Mouse (Mus musculus): ENCODE results near the gene Tas1r3. TPM values are rescaled to one million over a fixed set of nuclear protein-coding genes. Genes with fewer than 3 reads are reported as not detected.

Gene Tas1r3
- polyA plus RNA-seq, 1 experiment from 2014 or later, result 0.19 TPM

DNA sequence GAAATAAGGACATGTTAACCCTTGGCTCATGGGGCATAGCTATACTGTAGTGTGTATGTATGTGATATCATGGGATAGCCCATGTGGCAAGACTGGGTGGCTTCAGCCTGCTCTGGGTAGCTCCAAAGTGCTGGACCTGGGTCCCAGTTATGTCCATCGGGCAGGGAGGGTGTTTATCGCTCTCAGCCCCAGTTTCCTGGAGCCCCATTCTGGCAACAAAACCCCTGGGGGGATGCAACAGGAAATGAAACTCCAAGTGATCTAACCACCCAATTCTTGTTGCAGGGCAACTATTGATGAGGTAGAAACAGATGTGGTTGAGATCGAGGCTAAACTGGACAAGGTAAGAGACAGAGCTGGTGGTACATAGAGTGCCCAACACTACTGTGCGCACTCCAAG, 32.7 kb upstream of the Tas1r3 start:
- H3K4me1 ChIP-seq (ENCODE audit: insufficient read depth, low read depth, low read length), result peaks cover 29% of the 10 kb centered on the region
- DNase-seq (ENCODE audit: low spot score), result no peak
- H3K27ac ChIP-seq (ENCODE audit: low read length), result no peak overlapping the region
- no peak for ATAC-seq
- no peaks in the 10 kb centered on the region for H3K27me3 ChIP-seq (replicated peaks; ENCODE audit: insufficient read depth, low read length)
- no peak overlapping the region for H3K4me3 ChIP-seq (ENCODE audit: low read depth, low read length)
- no peaks in the 10 kb centered on the region for H3K9me3 ChIP-seq (ENCODE audit: low read length)
- no peak overlapping the region for H3K4me2 ChIP-seq (replicated peaks; ENCODE audit: low read depth, low read length)
- TF ChIP-seq EP300 (IDR thresholded peaks at IDR 0.05) (no peak), CTCF (IDR thresholded peaks at IDR 0.05) (no peak)
- peaks cover 18% of the 10 kb centered on the region; the same call in 1 of the 2 replicates for H3K36me3 ChIP-seq (ENCODE audit: insufficient read depth, low read length)
- 83% methylated on average over 4 of the region's 4 CpGs for WGBS
- H3K9ac ChIP-seq (replicated peaks; ENCODE audit: low read depth), result no peak overlapping the region

DNA sequence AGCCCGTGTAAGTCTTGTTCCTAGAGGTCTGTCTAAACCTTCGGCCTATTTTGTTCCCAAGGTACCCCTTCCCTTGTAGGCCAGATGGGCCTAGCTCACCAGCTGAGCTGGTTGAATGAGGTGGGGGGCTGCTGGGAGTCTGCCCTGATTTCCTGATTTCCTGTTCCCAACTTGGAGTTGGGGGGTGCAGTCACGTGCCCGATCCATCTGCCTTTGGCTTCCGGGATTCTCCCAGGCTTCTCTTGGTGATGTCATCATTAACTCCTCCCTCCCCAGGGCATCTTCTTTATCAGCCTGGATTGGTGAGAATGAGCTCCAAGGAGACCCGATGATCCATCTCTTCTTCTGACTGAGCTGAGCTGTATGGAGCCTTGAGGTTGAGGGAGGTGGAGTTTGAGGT, 32.1 kb upstream of the Tas1r3 start:
- Histone ChIP-seq H3K9me3 (ENCODE audit: low read length) (no peaks in the 10 kb centered on the region), H3K9ac (replicated peaks; ENCODE audit: low read depth) (no peak overlapping the region; the same call in 1 of the 2 replicates), H3K27ac (ENCODE audit: low read length) (peak overlapping the region; percentile 71; the same call in 1 of the 2 replicates), H3K27me3 (replicated peaks; ENCODE audit: insufficient read depth, low read length) (no peaks in the 10 kb centered on the region), H3K36me3 (ENCODE audit: insufficient read depth, low read length) (peaks cover 18% of the 10 kb centered on the region; the same call in 1 of the 2 replicates), H3K4me2 (replicated peaks; ENCODE audit: low read depth, low read length) (peak overlapping the region; percentile 97), H3K4me1 (ENCODE audit: insufficient read depth, low read depth, low read length) (peaks cover 29% of the 10 kb centered on the region), H3K4me3 (ENCODE audit: low read depth, low read length) (no peak overlapping the region)
- ATAC-seq (no peak), DNase-seq (ENCODE audit: low spot score) (peak; percentile 58)
- 41% methylated on average over 6 of the region's 6 CpGs for WGBS
- TF ChIP-seq CTCF (IDR thresholded peaks at IDR 0.05) (no peak), EP300 (IDR thresholded peaks at IDR 0.05) (peak; percentile 22; the same call in 1 of the 2 replicates)

DNA sequence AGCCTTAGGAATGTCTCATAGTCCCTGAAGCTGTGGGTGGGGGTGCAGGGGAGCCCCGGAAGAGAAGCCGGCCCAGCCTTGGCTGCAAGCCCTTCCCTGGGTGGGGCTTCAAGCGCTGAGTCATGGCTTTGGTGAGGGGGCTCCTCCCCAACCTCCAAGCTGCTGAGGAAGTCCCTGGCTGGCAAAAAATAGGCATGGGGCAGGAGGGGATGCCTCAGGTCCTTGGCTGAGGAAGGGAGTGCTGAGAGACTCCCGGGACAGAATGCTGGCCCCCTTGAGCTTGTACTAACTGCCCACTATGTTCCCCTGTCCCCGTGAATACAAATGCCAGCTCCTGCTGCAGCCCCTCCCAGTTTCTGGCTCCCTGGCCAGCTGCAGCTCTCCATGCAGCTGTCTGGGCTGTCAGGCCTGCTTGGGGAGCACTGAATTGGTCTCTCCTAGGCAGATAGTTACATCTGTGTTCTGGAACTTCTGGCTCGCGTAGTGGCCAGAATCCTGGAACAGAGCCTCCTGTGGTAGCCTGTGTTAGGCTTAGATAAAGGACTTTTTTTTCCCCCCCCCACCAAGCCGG, 31.2 kb upstream of the Tas1r3 start:
- ATAC-seq (peak; percentile 39), DNase-seq (ENCODE audit: low spot score) (peak; percentile 86)
- H3K4me3 ChIP-seq (ENCODE audit: low read depth, low read length), result peak overlapping the region; percentile 10; the same call in 1 of the 2 replicates
- peaks cover 29% of the 10 kb centered on the region for H3K4me1 ChIP-seq (ENCODE audit: insufficient read depth, low read depth, low read length)
- H3K9ac ChIP-seq (replicated peaks; ENCODE audit: low read depth), result no peak overlapping the region
- no peaks in the 10 kb centered on the region for H3K9me3 ChIP-seq (ENCODE audit: low read length)
- no peaks in the 10 kb centered on the region for H3K27me3 ChIP-seq (replicated peaks; ENCODE audit: insufficient read depth, low read length)
- H3K36me3 ChIP-seq (ENCODE audit: insufficient read depth, low read length), result peaks cover 13% of the 10 kb centered on the region; the same call in 1 of the 2 replicates
- H3K27ac ChIP-seq (ENCODE audit: low read length), result peak overlapping the region; percentile 71
- TF ChIP-seq CTCF (IDR thresholded peaks at IDR 0.05), result peak; percentile 21; the same call in 1 of the 2 replicates
- TF ChIP-seq EP300 (IDR thresholded peaks at IDR 0.05), result no peak
- WGBS, result 13% methylated on average over 8 of the region's 8 CpGs
- peak overlapping the region; percentile 97 for H3K4me2 ChIP-seq (replicated peaks; ENCODE audit: low read depth, low read length)

DNA sequence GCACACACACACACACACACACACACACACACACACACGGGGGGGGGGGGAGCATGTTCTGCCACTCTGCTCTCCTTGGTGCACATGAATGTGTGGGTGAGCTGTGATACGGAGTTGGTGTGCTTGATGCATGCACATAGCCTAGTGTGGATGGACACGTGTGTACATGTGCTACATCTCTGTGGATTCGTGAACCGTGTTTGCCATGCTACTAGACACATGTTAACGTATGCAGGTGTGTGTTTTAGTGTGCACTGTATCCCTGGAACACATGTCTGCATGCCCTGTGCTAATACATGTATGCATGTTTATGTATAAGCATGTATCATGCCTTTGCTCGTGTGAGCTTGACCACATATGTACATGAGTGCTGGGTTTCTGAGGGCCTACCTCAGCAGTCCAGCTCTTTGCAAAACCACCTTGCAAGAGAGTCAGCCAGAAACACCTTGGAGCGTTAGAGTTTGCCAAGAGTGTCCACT, 30.1 kb upstream of the Tas1r3 start:
- H3K9ac ChIP-seq (replicated peaks; ENCODE audit: low read depth), result no peak overlapping the region; the same call in 1 of the 2 replicates
- TF ChIP-seq EP300 (IDR thresholded peaks at IDR 0.05) (no peak), CTCF (IDR thresholded peaks at IDR 0.05) (no peak)
- peaks cover 29% of the 10 kb centered on the region for H3K4me1 ChIP-seq (ENCODE audit: insufficient read depth, low read depth, low read length)
- ATAC-seq, result no peak
- H3K4me3 ChIP-seq (ENCODE audit: low read depth, low read length), result peak overlapping the region; percentile 90; the same call in 1 of the 2 replicates
- H3K4me2 ChIP-seq (replicated peaks; ENCODE audit: low read depth, low read length), result peak overlapping the region; percentile 97
- 67% methylated on average over 8 of the region's 8 CpGs for WGBS
- peaks cover 10% of the 10 kb centered on the region; the same call in 1 of the 2 replicates for H3K36me3 ChIP-seq (ENCODE audit: insufficient read depth, low read length)
- H3K9me3 ChIP-seq (ENCODE audit: low read length), result no peaks in the 10 kb centered on the region
- no peaks in the 10 kb centered on the region for H3K27me3 ChIP-seq (replicated peaks; ENCODE audit: insufficient read depth, low read length)
- H3K27ac ChIP-seq (ENCODE audit: low read length), result no peak overlapping the region
- DNase-seq (ENCODE audit: low spot score), result no peak

DNA sequence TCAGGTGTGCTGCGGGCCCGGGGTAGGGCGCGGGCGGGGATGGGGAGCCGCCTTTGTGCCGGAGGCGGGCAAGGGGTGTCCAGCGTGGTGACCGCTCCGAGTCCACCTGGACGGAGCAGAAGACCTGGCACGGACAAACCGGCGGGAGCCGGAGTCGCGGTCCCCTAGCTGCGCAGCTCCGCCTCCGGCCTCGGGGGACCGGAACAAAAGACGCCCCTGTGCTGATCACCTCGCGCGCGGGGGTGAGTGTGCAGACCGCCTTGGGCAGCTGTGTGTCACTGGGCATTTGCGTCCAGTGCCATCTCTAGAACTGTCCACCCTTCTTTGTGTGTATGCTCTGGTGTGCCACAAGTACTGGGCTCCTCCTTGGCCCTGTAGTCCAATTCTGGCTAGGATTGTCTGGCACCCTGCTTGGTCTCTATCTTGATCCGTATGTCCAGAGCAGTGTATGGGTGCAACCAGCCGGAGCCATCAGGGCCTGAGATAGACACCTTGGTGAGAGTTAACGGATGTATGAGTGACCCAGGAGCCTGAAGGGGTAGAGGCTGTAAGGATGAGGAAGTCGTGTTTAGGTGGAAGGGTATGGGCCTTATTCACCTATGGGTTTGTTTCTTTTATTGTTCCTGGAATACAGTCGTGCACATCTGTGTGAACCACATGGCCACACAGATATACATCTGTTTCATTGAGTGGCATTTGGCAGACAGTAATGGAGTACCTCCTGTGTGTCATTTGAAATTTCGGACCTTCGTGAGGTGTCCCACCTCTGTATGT, 29.5 kb upstream of the Tas1r3 start:
- Histone ChIP-seq H3K27ac (ENCODE audit: low read length) (peak overlapping the region; percentile 99), H3K36me3 (ENCODE audit: insufficient read depth, low read length) (peaks cover 12% of the 10 kb centered on the region; the same call in 1 of the 2 replicates), H3K4me2 (replicated peaks; ENCODE audit: low read depth, low read length) (peak overlapping the region; percentile 97), H3K4me3 (ENCODE audit: low read depth, low read length) (peak overlapping the region; percentile 90), H3K9ac (replicated peaks; ENCODE audit: low read depth) (peak overlapping the region; percentile 91), H3K4me1 (ENCODE audit: insufficient read depth, low read depth, low read length) (peaks cover 29% of the 10 kb centered on the region), H3K9me3 (ENCODE audit: low read length) (no peaks in the 10 kb centered on the region), H3K27me3 (replicated peaks; ENCODE audit: insufficient read depth, low read length) (no peaks in the 10 kb centered on the region)
- no peak for TF ChIP-seq EP300 (IDR thresholded peaks at IDR 0.05)
- no peak for TF ChIP-seq CTCF (IDR thresholded peaks at IDR 0.05)
- DNase-seq (ENCODE audit: low spot score) (peak; percentile 48), ATAC-seq (peak; percentile 22)
- 5% methylated on average over 37 of the region's 37 CpGs for WGBS

DNA sequence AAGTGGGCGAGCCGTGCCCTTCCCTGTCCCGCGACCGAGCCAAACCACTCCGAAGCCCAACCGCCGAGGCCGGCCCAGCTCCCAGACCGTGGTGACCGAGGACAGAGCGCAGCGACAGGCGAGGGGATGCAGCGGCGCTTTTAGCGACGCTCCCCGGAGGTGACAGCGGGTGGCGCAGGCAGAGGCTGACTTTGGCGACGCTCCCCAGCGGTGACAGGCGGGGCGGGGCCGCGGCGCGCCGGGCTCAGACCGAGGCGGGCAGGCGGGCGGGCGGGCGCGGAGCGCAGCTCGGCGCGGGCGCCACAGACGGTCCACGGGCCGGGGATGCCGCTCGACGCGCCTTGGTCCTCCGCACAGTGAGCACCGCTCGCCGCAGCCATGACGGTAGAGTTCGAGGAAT, 28.9 kb upstream of the Tas1r3 start:
- Histone ChIP-seq H3K9me3 (ENCODE audit: low read length) (no peaks in the 10 kb centered on the region), H3K27me3 (replicated peaks; ENCODE audit: insufficient read depth, low read length) (no peaks in the 10 kb centered on the region), H3K36me3 (ENCODE audit: insufficient read depth, low read length) (peaks cover 14% of the 10 kb centered on the region; the same call in 1 of the 2 replicates), H3K4me2 (replicated peaks; ENCODE audit: low read depth, low read length) (peak overlapping the region; percentile 97), H3K27ac (ENCODE audit: low read length) (peak overlapping the region; percentile 99), H3K4me1 (ENCODE audit: insufficient read depth, low read depth, low read length) (peaks cover 29% of the 10 kb centered on the region), H3K9ac (replicated peaks; ENCODE audit: low read depth) (peak overlapping the region; percentile 91), H3K4me3 (ENCODE audit: low read depth, low read length) (peak overlapping the region; percentile 90)
- 1% methylated on average over 43 of the region's 56 CpGs for WGBS
- TF ChIP-seq EP300 (IDR thresholded peaks at IDR 0.05) (no peak), CTCF (IDR thresholded peaks at IDR 0.05) (peak; percentile 62)
- ATAC-seq, result peak; percentile 93
- peak; percentile 95 for DNase-seq (ENCODE audit: low spot score)

Measured in lung, postnatal 0 days (tissue).